In the genomic region with DNA sequence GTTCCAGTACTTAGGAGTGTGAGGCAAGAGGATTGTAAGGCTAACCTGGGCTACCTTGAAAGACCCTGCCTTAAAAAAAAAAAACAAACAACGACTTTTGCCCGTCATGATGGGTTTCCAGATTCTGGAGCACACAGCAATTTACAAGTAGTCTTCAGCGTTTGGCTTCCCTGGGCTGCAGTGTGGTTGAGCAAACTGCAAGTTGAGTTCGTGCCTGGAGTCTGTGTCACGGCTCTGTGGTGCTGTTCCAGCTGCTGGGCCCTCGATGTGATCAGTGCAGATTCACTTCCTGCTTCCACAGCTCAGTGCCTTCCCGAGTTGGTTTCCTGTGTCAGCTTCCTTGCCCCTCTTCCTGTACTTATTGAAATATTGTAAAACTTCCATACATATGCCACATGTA, we compare ENCODE assay signal across 9 mouse cellular contexts. TPM values are rescaled to one million over a fixed set of nuclear protein-coding genes. Genes with fewer than 3 reads are reported as not detected.
DNase-seq lines count a peak whose midpoint lies in the region; ATAC-seq and TF ChIP-seq lines count a peak whose summit lies in the region.
"Had no signal": no experiment of that assay in that cellular context is flagged by ENCODE, and none has a peak within 500 bp of the region (broad histone marks: within the 10 kb centered on the region; RNA-seq: fewer than 3 reads in every experiment).

No protein-coding gene starts in this region.

- no peak for TF ChIP-seq POLR2A in kidney, adult 2 months (IDR thresholded peaks at IDR 0.05; ENCODE audit: low read depth, low read length)

- peak overlapping the region; percentile 93 for H3K27ac ChIP-seq in kidney, adult 2 months (ENCODE audit: insufficient read depth, low read depth, low read length)
- H3K27ac ChIP-seq in embryonic facial prominence, embryonic 14.5 days (replicated peaks; ENCODE audit: low read depth, low read length) = peak overlapping the region; percentile 53; the same call in 1 of the 2 replicates
- peak overlapping the region; percentile 67 for H3K27ac ChIP-seq in intestine, embryonic 15.5 days
- peak overlapping the region; percentile 47 for H3K27ac ChIP-seq in macrophage

- H3K9ac ChIP-seq in embryonic facial prominence, embryonic 14.5 days (ENCODE audit: low read depth, low read length) = no peak overlapping the region
- H3K9ac ChIP-seq in intestine, embryonic 15.5 days = no peak overlapping the region

- WGBS in kidney, adult 2 months = 6% methylated on average over 7 of the region's 7 CpGs
- WGBS in embryonic facial prominence, embryonic 14.5 days = 51% methylated on average over 7 of the region's 7 CpGs
- WGBS in intestine, embryonic 15.5 days = 25% methylated on average over 7 of the region's 7 CpGs
- WGBS in macrophage (ENCODE audit: missing documents) = 15% methylated on average over 7 of the region's 7 CpGs

- no peaks in the 10 kb centered on the region for H3K27me3 ChIP-seq in kidney, adult 2 months (replicated peaks; ENCODE audit: control insufficient read depth, insufficient read depth, low read length)
- H3K27me3 ChIP-seq in embryonic facial prominence, embryonic 14.5 days (replicated peaks; ENCODE audit: control insufficient read depth, insufficient read depth, low read length) = no peaks in the 10 kb centered on the region
- no peaks in the 10 kb centered on the region for H3K27me3 ChIP-seq in intestine, embryonic 15.5 days (replicated peaks)
- H3K27me3 ChIP-seq: Patski had no signal

- H3K79me2 ChIP-seq in macrophage (ENCODE audit: inconsistent target) = no peaks in the 10 kb centered on the region

- H3K9me3 ChIP-seq in embryonic facial prominence, embryonic 14.5 days (ENCODE audit: control insufficient read depth, low read length) = no peaks in the 10 kb centered on the region
- H3K9me3 ChIP-seq in intestine, embryonic 15.5 days = no peaks in the 10 kb centered on the region

- TF ChIP-seq CTCF in kidney, adult 2 months (conservative IDR thresholded peaks at IDR 0.05; ENCODE audit: insufficient read depth, insufficient read length, low read depth, low read length) = no peak

- no peak for ATAC-seq in embryonic facial prominence, embryonic 14.5 days (ENCODE audit: low read depth)
- no peak for ATAC-seq in intestine, embryonic 15.5 days

- H3K36me3 ChIP-seq in kidney, adult 2 months (ENCODE audit: control insufficient read depth, insufficient read depth, low read length) = peaks cover 8% of the 10 kb centered on the region; the same call in 1 of the 2 replicates
- peaks cover 35% of the 10 kb centered on the region for H3K36me3 ChIP-seq in embryonic facial prominence, embryonic 14.5 days (ENCODE audit: control insufficient read depth, insufficient read depth, low read length)
- peaks cover 17% of the 10 kb centered on the region; the same call in 1 of the 2 replicates for H3K36me3 ChIP-seq in intestine, embryonic 15.5 days
- peaks cover under 1% of the 10 kb centered on the region; the same call in 1 of the 2 replicates for H3K36me3 ChIP-seq in macrophage (ENCODE audit: inconsistent target)

- intact Hi-C loops in left cerebral cortex, postnatal 4 days (cut with DNase I) = no loop called here

- H3K4me1 ChIP-seq in kidney, adult 2 months (ENCODE audit: control insufficient read depth, insufficient read depth, low read length) = peaks cover 42% of the 10 kb centered on the region
- H3K4me1 ChIP-seq in embryonic facial prominence, embryonic 14.5 days (ENCODE audit: control insufficient read depth, insufficient read depth, low read length) = no peaks in the 10 kb centered on the region
- peaks cover 9% of the 10 kb centered on the region; the same call in 1 of the 2 replicates for H3K4me1 ChIP-seq in intestine, embryonic 15.5 days (replicated peaks)

- peak; percentile 60 for DNase-seq in kidney, adult 2 months
- DNase-seq in kidney, adult 11 months = no peak
- peak; percentile 32 for DNase-seq in embryonic facial prominence, embryonic 14.5 days (ENCODE audit: low spot score)
- DNase-seq in layer of hippocampus, adult 18-20 months (ENCODE audit: low spot score in 2 of 2) = no peak
- no peak for DNase-seq in layer of hippocampus, postnatal 36 days
- DNase-seq in left cerebral cortex, postnatal 4 days = no peak

- no peak overlapping the region for H3K4me3 ChIP-seq in kidney, adult 2 months (ENCODE audit: insufficient read depth, low read depth, low read length)
- no peak overlapping the region for H3K4me3 ChIP-seq in embryonic facial prominence, embryonic 14.5 days (ENCODE audit: low read depth, low read length)
- H3K4me3 ChIP-seq in intestine, embryonic 15.5 days (replicated peaks) = no peak overlapping the region
- H3K4me3 ChIP-seq in macrophage (ENCODE audit: inconsistent target) = no peak overlapping the region

- H3K4me2 ChIP-seq in embryonic facial prominence, embryonic 14.5 days (ENCODE audit: low read depth, low read length) = no peak overlapping the region
- H3K4me2 ChIP-seq in intestine, embryonic 15.5 days (replicated peaks) = no peak overlapping the region

RNA-seq across cellular contexts. Expression of a gene that starts 52.3 kb away (rescaled TPM):
- polyA plus RNA-seq in kidney, adult 2 months (2012; rRNA removed) = 25.0 and 29.7 TPM in 2 replicates
- 23.2 and 24.1 TPM in 2 replicates for polyA plus RNA-seq in embryonic facial prominence, embryonic 14.5 days (2014; fragmentation: Nextera tagmentation; extraction: Ambion mirVana)
- 20.3 and 22.6 TPM in 2 replicates for polyA plus RNA-seq in intestine, embryonic 15.5 days (2015; fragmentation: Nextera tagmentation; extraction: Ambion mirVana)
- 10 to 100 TPM in 25 of 26 experiments, 1 to 10 TPM in 1; 9.6 to 27.3 (median 18.4) TPM for total RNA-seq in macrophage (2018; cell fraction: chromatin; rRNA removed)
- total RNA-seq in macrophage (2018; cell fraction: cytosol; rRNA removed) = 10 to 100 TPM in 18 of 26 experiments, 1 to 10 TPM in 8; 8.3 to 16.7 (median 11.0) TPM
- total RNA-seq in macrophage (2018; cell fraction: nucleus; rRNA removed) = 10 to 100 TPM; 10.9 to 25.2 (median 16.2) TPM
- polyA plus RNA-seq in macrophage (2018) = 7.8 to 17.9 TPM (median 9.2 TPM) in 3 replicates
- total RNA-seq in layer of hippocampus, adult 18-20 months (2021) = 10 to 100 TPM; 32.0 to 38.2 TPM
- 10 to 100 TPM; 27.1 to 30.3 TPM for total RNA-seq in layer of hippocampus, postnatal 36 days (2021)
- 10 to 100 TPM; 23.2 to 27.3 TPM for total RNA-seq in left cerebral cortex, postnatal 4 days (2021)

RNA-seq across cellular contexts. Expression of a gene that starts 56.1 kb away (rescaled TPM):
- polyA plus RNA-seq in kidney, adult 2 months (2012; rRNA removed) = 31.7 and 33.0 TPM in 2 replicates
- polyA plus RNA-seq in embryonic facial prominence, embryonic 14.5 days (2014; fragmentation: Nextera tagmentation; extraction: Ambion mirVana) = 115 and 117 TPM in 2 replicates
- polyA plus RNA-seq in intestine, embryonic 15.5 days (2015; fragmentation: Nextera tagmentation; extraction: Ambion mirVana) = 85.5 and 95.1 TPM in 2 replicates
- 100 to 1,000 TPM in 21 of 26 experiments, 10 to 100 TPM in 5; 84.5 to 828 (median 165) TPM for total RNA-seq in macrophage (2018; cell fraction: chromatin; rRNA removed)
- total RNA-seq in macrophage (2018; cell fraction: cytosol; rRNA removed) = 100 to 1,000 TPM in 25 of 26 experiments, 10 to 100 TPM in 1; 96.0 to 197 (median 120) TPM
- 100 to 1,000 TPM in 17 of 26 experiments, 10 to 100 TPM in 9; 65.4 to 316 (median 105) TPM for total RNA-seq in macrophage (2018; cell fraction: nucleus; rRNA removed)
- polyA plus RNA-seq in macrophage (2018) = 94.4 to 189 TPM (median 167 TPM) in 3 replicates
- 10 to 100 TPM; 63.2 to 68.1 TPM for total RNA-seq in layer of hippocampus, adult 18-20 months (2021)
- 10 to 100 TPM; 57.9 to 59.5 TPM for total RNA-seq in layer of hippocampus, postnatal 36 days (2021)
- 10 to 100 TPM; 77.0 to 82.5 TPM for total RNA-seq in left cerebral cortex, postnatal 4 days (2021)

Comparison
In these comparisons a context has a peak if more than half of its experiments do, and no peak if none do; other contexts are left out.
1. DNase-seq: peak in kidney, adult 2 months (single experiment) and embryonic facial prominence, embryonic 14.5 days (single experiment); none in kidney, adult 11 months (single experiment), layer of hippocampus, adult 18-20 months (0 of 2), layer of hippocampus, postnatal 36 days (0 of 2) and left cerebral cortex, postnatal 4 days (single experiment).
2. Peak in every context shown above with its lines, with median percentiles within 50 percentile points of each other: H3K27ac ChIP-seq.